23 mouse cellular contexts compared by ENCODE assay signal in genomic region chr11:112028031-112028430, GRCm38 (mm10).
DNase-seq lines count a peak whose midpoint lies in the region; ATAC-seq lines count a peak whose summit lies in the region.
"Had no signal": no experiment of that assay in that cellular context is flagged by ENCODE, and none has a peak within 500 bp of the region (broad histone marks: within the 10 kb centered on the region; RNA-seq: fewer than 3 reads in every experiment).

No protein-coding gene starts in this region.

- H3K4me2 ChIP-seq in limb, embryonic 12.5 days, result no peak overlapping the region
- no peak overlapping the region for H3K4me2 ChIP-seq in neural tube, embryonic 15.5 days
- H3K4me2 ChIP-seq: embryonic facial prominence, embryonic 13.5 days; forebrain, embryonic 12.5 days; forebrain, embryonic 15.5 days; heart, embryonic 11.5 days; hindbrain, embryonic 12.5 days; hindbrain, embryonic 15.5 days had no signal

- H3K9me3 ChIP-seq in limb, embryonic 12.5 days, result peaks cover 8% of the 10 kb centered on the region; the same call in 1 of the 2 replicates
- no peaks in the 10 kb centered on the region for H3K9me3 ChIP-seq in neural tube, embryonic 15.5 days (replicated peaks)
- H3K9me3 ChIP-seq: embryonic facial prominence, embryonic 10.5 days; forebrain, embryonic 12.5 days; forebrain, embryonic 15.5 days; hindbrain, embryonic 12.5 days; hindbrain, embryonic 15.5 days had no signal

- H3K36me3 ChIP-seq in limb, embryonic 12.5 days, result no peaks in the 10 kb centered on the region
- no peaks in the 10 kb centered on the region for H3K36me3 ChIP-seq in neural tube, embryonic 15.5 days
- H3K36me3 ChIP-seq: embryonic facial prominence, embryonic 10.5 days; embryonic facial prominence, embryonic 13.5 days; forebrain, embryonic 12.5 days; forebrain, embryonic 15.5 days; hindbrain, embryonic 12.5 days; hindbrain, embryonic 15.5 days had no signal

- no peaks in the 10 kb centered on the region for H3K27me3 ChIP-seq in limb, embryonic 12.5 days
- H3K27me3 ChIP-seq in neural tube, embryonic 15.5 days (replicated peaks), result no peaks in the 10 kb centered on the region
- H3K27me3 ChIP-seq: forebrain, embryonic 12.5 days; forebrain, embryonic 15.5 days; hindbrain, embryonic 12.5 days; hindbrain, embryonic 15.5 days had no signal

- DNase-seq in embryo, embryonic 10.5 days (ENCODE audit: low spot score), result peak; percentile 9
- DNase-seq in embryo, embryonic 10 days (ENCODE audit: low spot score), result no peak
- peak; percentile 22 for DNase-seq in hindlimb bud, embryonic 11.5 days (ENCODE audit: extremely low spot score, low read depth, low spot score)
- DNase-seq in left cerebral cortex, adult 8-10 months (ENCODE audit: low spot score in 2 of 2), result no peak
- DNase-seq in ovary, postnatal 14 days (ENCODE audit: low spot score), result no peak
- DNase-seq: adrenal gland, adult 8-10 months; adrenal gland, postnatal 25 days; cerebellum, adult 18-20 months; cerebellum, adult 9-10 months; cerebellum, postnatal 14 days; gastrocnemius, postnatal 10 days; gastrocnemius, postnatal 36 days had no signal

- H3K4me3 ChIP-seq in limb, embryonic 12.5 days (replicated peaks), result no peak overlapping the region
- no peak overlapping the region for H3K4me3 ChIP-seq in neural tube, embryonic 15.5 days (replicated peaks)
- H3K4me3 ChIP-seq: embryonic facial prominence, embryonic 10.5 days; embryonic facial prominence, embryonic 13.5 days; erythroblast, embryonic 14.5 days; forebrain, embryonic 12.5 days; forebrain, embryonic 15.5 days; hindbrain, embryonic 12.5 days; hindbrain, embryonic 15.5 days had no signal

- ATAC-seq in limb, embryonic 12.5 days (ENCODE audit: insufficient number of reproducible peaks, insufficient read depth, low FRiP score, low TSS enrichment, low read depth), result peak; percentile 47; the same call in 1 of the 2 replicates
- no peak for ATAC-seq in neural tube, embryonic 15.5 days (ENCODE audit: low FRiP score)
- ATAC-seq: activated CD4-positive, CD25-positive, alpha-beta regulatory T cell, adult 4 months; forebrain, embryonic 15.5 days had no signal

- H3K27ac ChIP-seq in limb, embryonic 12.5 days, result peak overlapping the region; percentile 59; the same call in 1 of the 2 replicates
- H3K27ac ChIP-seq in neural tube, embryonic 15.5 days (replicated peaks), result no peak overlapping the region
- H3K27ac ChIP-seq: embryonic facial prominence, embryonic 10.5 days; embryonic facial prominence, embryonic 13.5 days; forebrain, embryonic 12.5 days; forebrain, embryonic 15.5 days; hindbrain, embryonic 12.5 days; hindbrain, embryonic 15.5 days had no signal

- H3K9ac ChIP-seq in limb, embryonic 12.5 days (replicated peaks), result no peak overlapping the region
- H3K9ac ChIP-seq in neural tube, embryonic 15.5 days (replicated peaks), result no peak overlapping the region
- H3K9ac ChIP-seq: embryonic facial prominence, embryonic 13.5 days; forebrain, embryonic 12.5 days; forebrain, embryonic 15.5 days; hindbrain, embryonic 12.5 days; hindbrain, embryonic 15.5 days had no signal

- H3K4me1 ChIP-seq in limb, embryonic 12.5 days (replicated peaks), result peaks cover 10% of the 10 kb centered on the region; the same call in 1 of the 2 replicates
- no peaks in the 10 kb centered on the region for H3K4me1 ChIP-seq in neural tube, embryonic 15.5 days
- H3K4me1 ChIP-seq: embryonic facial prominence, embryonic 10.5 days; forebrain, embryonic 12.5 days; forebrain, embryonic 15.5 days; hindbrain, embryonic 12.5 days; hindbrain, embryonic 15.5 days had no signal

- 24% methylated on average over 5 of the region's 5 CpGs for WGBS in limb, embryonic 12.5 days
- WGBS in neural tube, embryonic 15.5 days, result 60% methylated on average over 5 of the region's 5 CpGs

Comparison
In these comparisons a context has a peak if more than half of its experiments do, and no peak if none do; other contexts are left out.
1. DNase-seq: peak in embryo, embryonic 10.5 days (single experiment) and hindlimb bud, embryonic 11.5 days (single experiment); none in embryo, embryonic 10 days (single experiment), left cerebral cortex, adult 8-10 months (0 of 2) and ovary, postnatal 14 days (single experiment).